16 mouse cellular contexts compared by ENCODE assay signal in genomic region chr15:41390699-41391098, GRCm38 (mm10).
"Had no signal": no experiment of that assay in that cellular context is flagged by ENCODE, and none has a peak within 500 bp of the region (broad histone marks: within the 10 kb centered on the region; RNA-seq: fewer than 3 reads in every experiment).

No protein-coding gene starts in this region.

- H3K4me1 ChIP-seq: neural tube, embryonic 12.5 days; neural tube, embryonic 13.5 days; neural tube, embryonic 15.5 days; stomach, embryonic 15.5 days had no signal

- H3K4me2 ChIP-seq: neural tube, embryonic 12.5 days; neural tube, embryonic 13.5 days; neural tube, embryonic 15.5 days; stomach, embryonic 15.5 days had no signal

- H3K9ac ChIP-seq: neural tube, embryonic 12.5 days; neural tube, embryonic 13.5 days; neural tube, embryonic 15.5 days; stomach, embryonic 15.5 days had no signal

- H3K27ac ChIP-seq: neural tube, embryonic 12.5 days; neural tube, embryonic 13.5 days; neural tube, embryonic 15.5 days; stomach, embryonic 15.5 days had no signal

- H3K36me3 ChIP-seq: neural tube, embryonic 12.5 days; neural tube, embryonic 13.5 days; neural tube, embryonic 15.5 days; stomach, embryonic 15.5 days had no signal

- H3K9me3 ChIP-seq: neural tube, embryonic 12.5 days; neural tube, embryonic 13.5 days; neural tube, embryonic 15.5 days; stomach, embryonic 15.5 days had no signal

- H3K27me3 ChIP-seq: neural tube, embryonic 12.5 days; neural tube, embryonic 13.5 days; neural tube, embryonic 15.5 days; stomach, embryonic 15.5 days had no signal

- H3K4me3 ChIP-seq: neural tube, embryonic 12.5 days; neural tube, embryonic 13.5 days; neural tube, embryonic 15.5 days; stomach, embryonic 15.5 days had no signal

- DNase-seq: retina, postnatal 1 day; right cerebral cortex, adult 18-20 months; right cerebral cortex, postnatal 14 days; right cerebral cortex, postnatal 25 days; right cerebral cortex, postnatal 4 days; spleen, adult 18-20 months; thymus, adult 18-20 months; thymus, adult 2 months; thymus, postnatal 14 days; thymus, postnatal 25 days; thymus, postnatal 36 days; thymus, postnatal 4 days had no signal
